Mouse (Mus musculus): Measurements from ENCODE around the gene Dusp2. TPM values are rescaled to one million over a fixed set of nuclear protein-coding genes. Genes with fewer than 3 reads are reported as not detected.
A peak's percentile ranks its signal among the peaks of the same experiment; 100 is the strongest.
"Not testable (repeated sequence)": the region's sequence is repeated elsewhere in the genome, so short reads cannot be mapped to it uniquely, and the experiment has no call there.

Dusp2 gene
- total RNA-seq (2021) (under 1 TPM; 0.17 to 0.76 TPM), polyA plus RNA-seq (2012; rRNA removed) (1.3 and 2.2 TPM in 2 replicates)
- long read RNA-seq, partial matches to known transcripts: 0 of 1 reads
- long read RNA-seq, other reads (novel, unspliced or antisense): 0 of 1 reads

- DNase-seq: peak; percentile 89
Measured at GRCm38 (mm10) chr2:127335767-127336496, at the start of gene Dusp2. Dusp2 (plus strand) TSS chr2:127336159.

- no peak for DNase-seq
Measured at GRCm38 (mm10) chr2:127292250-127292649, 43.7 kb upstream of the Dusp2 start.

- DNase-seq: peak; percentile 48
Measured at GRCm38 (mm10) chr2:127297001-127297805, 38.8 kb upstream of the Dusp2 start.

GRCm38 (mm10) chr2:127298056-127298455 is 37.9 kb upstream of the Dusp2 start:
- DNase-seq: no peak

GRCm38 (mm10) chr2:127300701-127301100 is 35.3 kb upstream of the Dusp2 start:
- no peak for DNase-seq

GRCm38 (mm10) chr2:127301883-127302282 is 34.1 kb upstream of the Dusp2 start:
- DNase-seq: no peak

GRCm38 (mm10) chr2:127304192-127304591 is 31.8 kb upstream of the Dusp2 start:
- DNase-seq: not testable (repeated sequence)

GRCm38 (mm10) chr2:127304609-127305210 is 31.2 kb upstream of the Dusp2 start:
- no peak for DNase-seq

- DNase-seq: no peak
Measured at GRCm38 (mm10) chr2:127306123-127306522, 29.8 kb upstream of the Dusp2 start.

- no peak for DNase-seq
Measured at GRCm38 (mm10) chr2:127307179-127307578, 28.8 kb upstream of the Dusp2 start.

GRCm38 (mm10) chr2:127308660-127309059 is 27.3 kb upstream of the Dusp2 start:
- no peak for DNase-seq

- DNase-seq: no peak
Measured at GRCm38 (mm10) chr2:127310246-127310645, 25.7 kb upstream of the Dusp2 start.

- no peak for DNase-seq
Measured at GRCm38 (mm10) chr2:127310685-127311084, 25.3 kb upstream of the Dusp2 start.

GRCm38 (mm10) chr2:127311193-127311592 is 24.8 kb upstream of the Dusp2 start:
- no peak for DNase-seq

GRCm38 (mm10) chr2:127312801-127313200 is 23.2 kb upstream of the Dusp2 start:
- no peak for DNase-seq

- no peak for DNase-seq
Measured at GRCm38 (mm10) chr2:127313878-127314277, 22.1 kb upstream of the Dusp2 start.

- no peak for DNase-seq
Measured at GRCm38 (mm10) chr2:127314467-127315154, 21.3 kb upstream of the Dusp2 start.

- no peak for DNase-seq
Measured at GRCm38 (mm10) chr2:127315155-127315470, 20.8 kb upstream of the Dusp2 start.

GRCm38 (mm10) chr2:127316431-127316830 is 19.5 kb upstream of the Dusp2 start:
- no peak for DNase-seq

- no peak for DNase-seq
Measured at GRCm38 (mm10) chr2:127318136-127318535, 17.8 kb upstream of the Dusp2 start.

- no peak for DNase-seq
Measured at GRCm38 (mm10) chr2:127319071-127319470, 16.9 kb upstream of the Dusp2 start.

GRCm38 (mm10) chr2:127322671-127323285 is 13.2 kb upstream of the Dusp2 start:
- DNase-seq: no peak

All from adrenal gland, adult 2 months (tissue).